Mouse (Mus musculus) spleen, adult 2 months (tissue): Measurements from ENCODE around the gene Kctd11.

Experiments used
- CTCF ChIP-seq: fragments of 200-500 bp; IDR thresholded peaks from 2 replicates; pipeline ENCODE4 v1.5.1; 2011; ENCODE audit warnings: mild to moderate bottlenecking, inconsistent platforms; ENCODE audit not compliant: insufficient read depth, insufficient read length, insufficient replicate concordance; ENCODE audit errors: extremely low read depth
- POLR2A ChIP-seq: fragments of 200-500 bp; IDR thresholded peaks from 2 replicates; pipeline ENCODE4 v1.6.1; 2011; ENCODE audit warnings: low read depth, low read length, inconsistent platforms

- no peak for TF ChIP-seq CTCF
- no peak for TF ChIP-seq POLR2A
These were observed 2.3 kb downstream of the Kctd11 start for GRCm38 (mm10) chr11:69878952-69879351.
